Mouse (Mus musculus) G1E (cell line): Measurements from ENCODE around the gene Phc2.

Experiments used
- CTCF ChIP-seq: IDR thresholded peaks from 2 replicates; pipeline ENCODE4 v1.5.1; 2012; ENCODE audit warnings: low read depth, low read length, inconsistent platforms, mixed read lengths
- GATA1 ChIP-seq: IDR thresholded peaks from 2 replicates; pipeline ENCODE4 v1.6.1; 2012; ENCODE audit warnings: borderline replicate concordance, low read length, inconsistent platforms, mixed read lengths

- TF ChIP-seq CTCF (no peak), GATA1 (no peak)
These were observed 35.3 kb downstream of the Phc2 start for GRCm38 (mm10) chr4:128689739-128690304.
